Mouse (Mus musculus) embryonic fibroblast, embryonic 13.5 days (primary cell): ENCODE data around the gene Olfr448.

Experiments
- CTCF ChIP-seq: IDR thresholded peaks from 2 replicates; pipeline ENCODE4 v1.5.1; 2011; ENCODE audit warnings: mild to moderate bottlenecking, control low read depth, low read length, moderate library complexity, borderline replicate concordance; ENCODE audit not compliant: insufficient read depth
- POLR2A ChIP-seq: IDR thresholded peaks from 2 replicates; pipeline ENCODE4 v1.6.1; 2011; ENCODE audit warnings: low read depth, mild to moderate bottlenecking, control low read depth, low read length, moderate library complexity

DNA sequence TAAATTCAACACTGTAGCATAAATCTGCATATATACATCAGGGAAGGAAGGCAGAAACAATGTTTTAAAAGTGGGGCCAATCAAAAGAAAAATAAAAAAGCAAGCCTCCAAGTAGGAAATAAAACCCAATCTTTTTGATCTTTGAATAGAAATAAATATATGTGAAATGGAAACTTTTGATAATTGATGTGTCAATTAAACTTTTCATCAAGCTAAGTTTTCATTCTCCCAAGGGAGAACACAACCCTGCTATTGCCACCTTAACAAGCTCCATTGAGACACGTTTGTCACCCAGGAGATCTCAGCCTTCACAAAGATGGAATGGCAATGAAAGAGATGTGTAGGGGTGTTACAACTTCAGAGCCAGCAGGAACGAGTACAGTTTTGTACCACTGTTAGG lies 30.8 kb downstream of the Olfr448 start, which contains the start of gene Olfr446:
- TF ChIP-seq CTCF (no peak), POLR2A (no peak)
